Mouse (Mus musculus): Measurements from ENCODE around the gene Golph3.

Golph3 gene

DNA sequence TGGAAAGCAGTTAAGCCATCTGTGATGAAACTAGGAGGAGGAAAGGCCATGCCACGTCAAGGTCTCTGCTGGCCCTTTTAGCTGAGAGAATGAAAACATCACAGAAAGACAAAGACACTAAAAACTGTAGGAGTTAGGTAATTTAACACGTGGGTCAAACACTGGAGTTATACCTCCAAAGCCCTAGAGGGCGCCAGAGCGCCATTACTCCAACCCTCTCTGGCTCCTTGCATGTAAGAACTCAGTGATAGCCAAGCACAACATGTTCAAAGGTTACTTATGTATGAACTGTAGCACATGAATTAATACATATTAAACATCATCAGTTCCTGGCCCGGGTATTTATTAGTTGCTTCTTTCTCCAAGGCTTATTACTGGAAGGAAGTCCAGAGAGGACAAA is 59.3 kb downstream of the Golph3 start:
- no peak for DNase-seq (ENCODE audit: low read depth, low spot score)

DNA sequence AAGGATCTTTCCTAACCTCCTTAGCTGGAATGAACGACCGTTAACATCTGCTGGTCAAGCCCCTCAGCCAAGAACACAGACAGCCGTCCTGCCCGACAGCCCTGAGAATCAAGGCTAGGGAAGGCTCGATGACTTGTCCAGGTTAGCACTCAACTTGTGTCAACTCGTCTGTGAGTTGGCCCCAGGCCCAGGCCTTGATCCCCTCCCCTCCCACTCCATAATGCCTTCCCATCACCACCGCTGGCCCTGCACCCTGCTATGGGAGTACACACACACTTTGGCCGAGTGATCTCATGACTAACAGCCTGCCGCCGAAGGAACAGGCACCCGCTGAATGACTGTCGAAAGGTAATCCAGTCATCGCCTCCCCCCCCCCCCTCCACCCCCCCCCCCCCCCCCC is 63.4 kb downstream of the Golph3 start:
- no peak for DNase-seq (ENCODE audit: low read depth, low spot score)

DNA sequence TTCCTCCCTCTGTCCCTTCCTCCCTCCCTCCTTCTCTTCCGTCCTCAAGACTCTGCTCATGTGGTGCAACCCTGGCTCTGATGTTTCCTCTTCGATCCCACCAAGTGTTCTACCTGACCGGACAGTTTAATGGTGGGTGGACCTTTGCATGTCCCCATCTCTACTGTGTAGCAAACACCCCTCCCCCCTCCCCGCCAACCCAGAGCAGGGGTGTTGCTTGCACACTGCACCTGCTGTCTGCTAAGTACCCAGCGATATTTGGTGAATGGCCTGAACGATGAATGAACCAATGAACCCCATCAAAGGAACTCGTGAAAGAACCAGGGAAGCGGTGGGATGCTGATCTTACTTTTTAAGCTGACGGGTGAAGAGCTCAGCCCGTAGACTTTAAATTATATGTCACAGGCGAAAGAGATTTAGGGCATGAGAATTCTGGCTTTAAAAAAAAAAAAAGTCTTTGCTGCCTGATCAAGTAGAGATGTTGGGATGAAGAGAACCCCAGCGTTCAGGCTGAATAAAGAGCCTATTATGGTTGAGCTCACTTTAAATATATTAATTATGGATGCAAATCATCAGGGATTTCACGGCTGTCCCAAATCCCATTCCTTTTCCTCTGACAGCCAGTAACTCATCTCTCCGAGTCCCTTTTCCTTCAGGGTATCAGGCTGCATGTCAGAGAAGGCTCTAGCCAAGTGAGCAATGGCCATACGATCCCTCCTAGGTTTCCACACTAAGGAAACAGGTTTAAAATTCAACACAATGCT is 67.7 kb downstream of the Golph3 start:
- no peak for DNase-seq (ENCODE audit: low read depth, low spot score)

DNA sequence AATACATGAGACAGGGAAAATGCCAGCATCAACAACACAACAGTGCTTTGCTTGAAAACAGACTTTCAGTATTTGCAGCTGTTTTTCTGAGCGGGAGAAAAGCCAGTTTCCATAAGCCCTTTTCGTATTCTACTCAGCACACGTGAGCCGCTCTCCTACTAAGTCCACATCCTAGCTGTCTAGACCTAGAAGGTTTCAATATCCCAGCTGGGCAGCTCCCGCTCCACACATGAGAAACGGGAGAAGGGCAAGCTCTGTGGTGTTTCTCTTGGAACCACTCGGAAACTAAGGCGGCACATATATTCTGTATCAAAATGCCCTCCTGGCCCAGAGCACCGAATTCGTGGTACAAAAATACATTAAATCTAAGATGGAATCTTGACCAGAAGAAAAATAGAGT is 73.5 kb downstream of the Golph3 start:
- DNase-seq (ENCODE audit: low read depth, low spot score), result no peak

DNA sequence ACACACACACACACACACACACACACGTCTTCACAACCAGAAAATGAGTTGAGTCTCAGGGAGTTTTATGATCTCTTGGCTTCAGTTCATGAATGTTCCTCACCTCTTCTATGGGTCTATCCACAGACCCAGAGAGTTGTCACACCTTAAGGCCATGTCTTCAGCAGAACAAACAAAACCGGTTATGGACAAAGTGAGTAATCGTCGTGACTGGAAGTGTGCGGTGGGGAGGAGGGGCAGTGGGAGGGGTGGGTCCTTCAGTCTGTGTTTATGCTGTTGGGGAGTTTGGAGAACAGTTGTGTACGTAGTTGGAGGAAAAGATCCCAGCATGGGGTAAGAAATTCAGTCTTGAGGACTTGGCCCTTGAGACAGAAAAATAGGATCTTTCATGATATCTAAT is 75.8 kb downstream of the Golph3 start:
- DNase-seq (ENCODE audit: low read depth, low spot score), result no peak
